Mouse (Mus musculus): ENCODE measurements around the gene Cops9. TPM values are rescaled to one million over a fixed set of nuclear protein-coding genes. Genes with fewer than 3 reads are reported as not detected.

Cops9 gene
- polyA plus RNA-seq, 1 experiment from 2014 or later: 376 TPM

DNA sequence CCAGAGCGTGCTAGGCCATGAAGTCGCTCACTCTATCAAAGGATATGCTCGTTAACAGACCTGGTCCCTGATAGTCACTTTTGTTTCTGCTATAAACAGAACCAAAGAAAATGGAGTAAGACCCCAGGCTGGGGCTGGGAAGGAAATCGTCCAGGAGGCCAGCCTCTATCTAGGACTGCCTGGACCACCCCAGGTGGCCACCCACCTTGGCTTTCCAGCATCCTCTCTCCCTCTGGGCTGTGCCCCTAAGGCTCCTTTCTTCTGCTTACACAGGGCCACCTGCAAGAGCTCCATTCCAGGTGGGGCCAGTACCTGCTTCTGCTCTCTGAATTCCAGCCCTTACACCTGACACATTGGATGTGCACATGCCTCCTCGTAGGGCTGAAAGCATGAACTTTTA, 9.6 kb downstream of the Cops9 start:
- H3K4me3 ChIP-seq (replicated peaks; ENCODE audit: low read length): no peak overlapping the region
- no peak overlapping the region for H3K4me2 ChIP-seq (ENCODE audit: low read depth, low read length)
- H3K27ac ChIP-seq (ENCODE audit: low read length): no peak overlapping the region
- H3K9ac ChIP-seq (ENCODE audit: low read length): no peak overlapping the region
- no peaks in the 10 kb centered on the region for H3K4me1 ChIP-seq (ENCODE audit: control insufficient read depth, insufficient read depth, low read length)
- H3K27me3 ChIP-seq (ENCODE audit: control insufficient read depth, insufficient read depth, low read length): no peaks in the 10 kb centered on the region
- ATAC-seq (ENCODE audit: insufficient read depth, low FRiP score): no peak
- no peaks in the 10 kb centered on the region for H3K9me3 ChIP-seq (replicated peaks; ENCODE audit: control insufficient read depth, low read length)
- no peaks in the 10 kb centered on the region; the same call in 1 of the 2 replicates for H3K36me3 ChIP-seq (ENCODE audit: control insufficient read depth, insufficient read depth, low read length)
- WGBS: 70% methylated on average over 5 of the region's 5 CpGs

DNA sequence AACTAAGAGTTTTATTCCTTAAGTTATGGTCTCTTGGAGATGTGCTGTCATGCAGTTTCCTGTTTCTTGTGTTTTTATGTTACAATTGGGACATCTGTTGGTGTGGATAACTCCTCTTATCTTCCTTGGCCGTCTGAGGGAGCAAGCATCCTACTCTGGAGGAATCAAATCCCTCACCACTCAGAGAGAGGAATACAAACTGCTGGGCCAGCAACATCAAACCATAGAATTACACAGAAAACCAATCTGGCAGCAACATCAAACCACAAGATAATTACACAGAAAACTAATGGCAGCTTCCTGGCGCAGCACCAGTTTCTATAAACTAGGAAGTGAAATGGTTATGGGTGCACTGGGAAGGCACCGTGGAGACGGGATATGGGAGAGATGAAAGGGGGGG, 13.6 kb downstream of the Cops9 start:
- no peak for ATAC-seq (ENCODE audit: insufficient read depth, low FRiP score)
- no peak overlapping the region for H3K27ac ChIP-seq (ENCODE audit: low read length)

DNA sequence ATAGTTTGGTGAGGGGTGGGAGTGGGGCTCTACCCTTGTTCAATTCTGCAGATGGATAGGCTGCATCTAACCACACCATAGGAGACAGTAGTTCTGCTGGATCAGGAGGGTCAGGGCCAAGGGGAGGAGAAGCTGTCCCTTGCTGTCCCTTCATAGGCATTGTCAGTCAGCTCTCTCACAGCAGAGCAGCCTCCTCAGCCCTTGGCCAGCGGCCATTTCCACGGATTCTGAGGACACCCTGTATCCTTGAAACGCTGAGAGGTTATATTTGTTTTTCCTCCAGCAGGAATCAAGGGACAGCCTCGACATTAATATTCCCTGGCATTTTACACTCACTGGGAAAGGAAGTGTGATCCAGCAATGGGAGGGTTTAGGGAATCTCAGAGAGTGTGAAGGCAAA, 23.4 kb downstream of the Cops9 start:
- Histone ChIP-seq H3K4me1 (ENCODE audit: control insufficient read depth, insufficient read depth, low read length) (no peaks in the 10 kb centered on the region), H3K4me2 (ENCODE audit: low read depth, low read length) (no peak overlapping the region), H3K27me3 (ENCODE audit: control insufficient read depth, insufficient read depth, low read length) (no peaks in the 10 kb centered on the region), H3K36me3 (ENCODE audit: control insufficient read depth, insufficient read depth, low read length) (no peaks in the 10 kb centered on the region), H3K9ac (ENCODE audit: low read length) (no peak overlapping the region), H3K27ac (ENCODE audit: low read length) (no peak overlapping the region), H3K9me3 (replicated peaks; ENCODE audit: control insufficient read depth, low read length) (no peaks in the 10 kb centered on the region), H3K4me3 (replicated peaks; ENCODE audit: low read length) (no peak overlapping the region)
- no peak for ATAC-seq (ENCODE audit: insufficient read depth, low FRiP score)
- WGBS: 52% methylated on average over 4 of the region's 4 CpGs

More for the DNA sequence above, 13.6 kb downstream of the Cops9 start:
- WGBS: 56% methylated on average over 4 of the region's 4 CpGs
- no peak overlapping the region for H3K9ac ChIP-seq (ENCODE audit: low read length)
- no peaks in the 10 kb centered on the region for H3K36me3 ChIP-seq (ENCODE audit: control insufficient read depth, insufficient read depth, low read length)
- no peak overlapping the region for H3K4me3 ChIP-seq (replicated peaks; ENCODE audit: low read length)
- no peak overlapping the region for H3K4me2 ChIP-seq (ENCODE audit: low read depth, low read length)
- no peaks in the 10 kb centered on the region for H3K9me3 ChIP-seq (replicated peaks; ENCODE audit: control insufficient read depth, low read length)
- H3K4me1 ChIP-seq (ENCODE audit: control insufficient read depth, insufficient read depth, low read length): no peaks in the 10 kb centered on the region
- no peaks in the 10 kb centered on the region for H3K27me3 ChIP-seq (ENCODE audit: control insufficient read depth, insufficient read depth, low read length)

DNA sequence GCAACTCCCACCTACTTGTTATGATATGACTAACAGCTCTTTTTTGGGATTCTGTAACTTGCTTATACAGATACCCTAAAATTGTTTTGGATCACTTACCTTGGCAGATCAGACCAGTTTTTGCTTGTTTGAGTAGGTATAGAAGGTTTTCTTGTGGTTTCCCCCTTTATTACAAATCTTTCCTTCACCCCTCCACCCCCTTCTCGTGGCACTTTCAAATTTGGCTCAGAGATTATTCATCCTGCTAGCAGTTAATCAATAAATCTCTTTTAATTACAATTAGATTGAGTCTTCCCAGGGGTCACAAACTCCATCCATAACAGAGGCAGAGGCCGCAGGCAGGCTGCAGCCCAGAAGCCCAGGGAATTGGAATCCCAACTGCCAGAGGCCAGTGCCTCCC, 24.3 kb downstream of the Cops9 start, which contains the start of gene Olfr12:
Olfr12 (plus strand) TSS at position 301 of the 400 bp plus-strand sequence.
- H3K9me3 ChIP-seq (replicated peaks; ENCODE audit: control insufficient read depth, low read length): no peaks in the 10 kb centered on the region
- no peak for ATAC-seq (ENCODE audit: insufficient read depth, low FRiP score)
- no peaks in the 10 kb centered on the region for H3K4me1 ChIP-seq (ENCODE audit: control insufficient read depth, insufficient read depth, low read length)
- no peak within 1 kb of the TSS for H3K27ac ChIP-seq (ENCODE audit: low read length)
- H3K4me3 ChIP-seq (replicated peaks; ENCODE audit: low read length): no peak within 1 kb of the TSS
- no peak within 1 kb of the TSS for H3K9ac ChIP-seq (ENCODE audit: low read length)
- H3K36me3 ChIP-seq (ENCODE audit: control insufficient read depth, insufficient read depth, low read length): no peaks in the 10 kb centered on the region
- H3K27me3 ChIP-seq (ENCODE audit: control insufficient read depth, insufficient read depth, low read length): no peaks in the 10 kb centered on the region
- H3K4me2 ChIP-seq (ENCODE audit: low read depth, low read length): no peak within 1 kb of the TSS
- WGBS: 56% methylated on average over 2 of the region's 2 CpGs

DNA sequence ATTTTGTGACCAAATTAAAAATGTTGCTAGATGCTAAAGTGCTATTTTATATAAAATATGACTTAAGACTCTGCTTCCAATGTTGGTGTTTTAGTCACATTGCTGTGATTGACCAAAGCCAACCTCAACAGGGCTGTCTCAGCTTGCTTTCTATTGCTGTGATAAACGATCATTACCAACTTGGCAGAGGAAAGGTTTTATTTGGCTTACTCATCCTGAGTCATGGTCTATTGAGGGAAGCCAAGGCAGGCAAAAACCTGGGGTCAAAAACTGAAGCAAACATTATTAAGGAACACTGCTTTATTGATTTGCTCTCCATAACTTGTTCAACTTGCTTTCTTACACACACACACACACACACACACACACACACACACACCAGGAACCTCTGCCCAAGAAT, 25.7 kb downstream of the Cops9 start:
- H3K4me2 ChIP-seq (ENCODE audit: low read depth, low read length): no peak overlapping the region
- H3K27ac ChIP-seq (ENCODE audit: low read length): no peak overlapping the region
- no peaks in the 10 kb centered on the region for H3K4me1 ChIP-seq (ENCODE audit: control insufficient read depth, insufficient read depth, low read length)
- no peaks in the 10 kb centered on the region for H3K36me3 ChIP-seq (ENCODE audit: control insufficient read depth, insufficient read depth, low read length)
- H3K27me3 ChIP-seq (ENCODE audit: control insufficient read depth, insufficient read depth, low read length): no peaks in the 10 kb centered on the region
- no peak overlapping the region for H3K9ac ChIP-seq (ENCODE audit: low read length)
- no peak overlapping the region for H3K4me3 ChIP-seq (replicated peaks; ENCODE audit: low read length)
- 82% methylated on average over 1 of the region's 1 CpGs for WGBS
- no peaks in the 10 kb centered on the region for H3K9me3 ChIP-seq (replicated peaks; ENCODE audit: control insufficient read depth, low read length)
- ATAC-seq (ENCODE audit: insufficient read depth, low FRiP score): no peak

DNA sequence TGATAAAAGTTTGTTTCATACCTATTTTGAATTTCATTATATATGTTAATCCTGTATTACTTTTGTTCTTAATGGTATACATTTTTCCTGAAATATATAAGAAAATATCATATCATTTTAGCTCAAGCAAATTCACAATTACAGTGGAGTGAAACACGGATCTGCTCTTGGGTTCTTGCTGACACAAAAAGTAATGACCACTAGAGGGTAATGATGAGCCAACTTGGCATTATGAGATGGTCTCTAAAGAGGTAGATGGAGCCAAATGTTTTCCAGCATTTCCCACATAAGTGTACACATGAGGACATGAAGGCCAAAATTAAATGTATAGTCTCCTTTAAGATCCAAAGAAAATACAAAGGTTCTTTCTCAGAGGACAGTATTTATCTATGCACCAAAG, 27.3 kb downstream of the Cops9 start:
- Histone ChIP-seq H3K4me2 (ENCODE audit: low read depth, low read length) (no peak overlapping the region), H3K4me1 (ENCODE audit: control insufficient read depth, insufficient read depth, low read length) (no peaks in the 10 kb centered on the region), H3K9me3 (replicated peaks; ENCODE audit: control insufficient read depth, low read length) (no peaks in the 10 kb centered on the region), H3K36me3 (ENCODE audit: control insufficient read depth, insufficient read depth, low read length) (no peaks in the 10 kb centered on the region), H3K9ac (ENCODE audit: low read length) (no peak overlapping the region), H3K27me3 (ENCODE audit: control insufficient read depth, insufficient read depth, low read length) (no peaks in the 10 kb centered on the region), H3K27ac (ENCODE audit: low read length) (no peak overlapping the region), H3K4me3 (replicated peaks; ENCODE audit: low read length) (no peak overlapping the region)
- ATAC-seq (ENCODE audit: insufficient read depth, low FRiP score): no peak
- 16% methylated on average over 1 of the region's 1 CpGs for WGBS

DNA sequence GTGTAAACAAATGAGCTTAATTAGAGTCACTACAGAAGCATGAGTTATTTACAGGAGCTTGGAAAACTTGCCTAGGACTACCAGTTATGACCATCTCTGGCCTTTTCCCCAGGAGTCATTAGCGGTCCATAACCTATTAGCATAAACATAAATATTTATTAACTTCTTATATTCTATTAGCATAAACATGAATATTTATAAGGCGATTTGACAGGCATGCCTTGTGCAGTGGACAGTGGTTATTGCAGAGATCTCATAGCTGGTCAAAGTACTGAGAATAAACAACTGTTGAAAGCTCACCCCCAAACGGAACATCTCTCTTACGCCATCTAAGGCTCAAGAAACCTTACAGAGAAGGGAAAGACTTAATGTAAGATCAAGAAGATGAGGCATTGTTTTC, 28.6 kb downstream of the Cops9 start:
- ATAC-seq (ENCODE audit: insufficient read depth, low FRiP score): no peak
- whole genome bisulfite sequencing: 39% methylated on average over 4 of the region's 4 CpGs
- Histone ChIP-seq H3K9me3 (replicated peaks; ENCODE audit: control insufficient read depth, low read length) (no peaks in the 10 kb centered on the region), H3K27me3 (ENCODE audit: control insufficient read depth, insufficient read depth, low read length) (no peaks in the 10 kb centered on the region), H3K4me3 (replicated peaks; ENCODE audit: low read length) (no peak overlapping the region), H3K36me3 (ENCODE audit: control insufficient read depth, insufficient read depth, low read length) (no peaks in the 10 kb centered on the region), H3K27ac (ENCODE audit: low read length) (no peak overlapping the region), H3K4me1 (ENCODE audit: control insufficient read depth, insufficient read depth, low read length) (no peaks in the 10 kb centered on the region), H3K4me2 (ENCODE audit: low read depth, low read length) (no peak overlapping the region), H3K9ac (ENCODE audit: low read length) (no peak overlapping the region)

DNA sequence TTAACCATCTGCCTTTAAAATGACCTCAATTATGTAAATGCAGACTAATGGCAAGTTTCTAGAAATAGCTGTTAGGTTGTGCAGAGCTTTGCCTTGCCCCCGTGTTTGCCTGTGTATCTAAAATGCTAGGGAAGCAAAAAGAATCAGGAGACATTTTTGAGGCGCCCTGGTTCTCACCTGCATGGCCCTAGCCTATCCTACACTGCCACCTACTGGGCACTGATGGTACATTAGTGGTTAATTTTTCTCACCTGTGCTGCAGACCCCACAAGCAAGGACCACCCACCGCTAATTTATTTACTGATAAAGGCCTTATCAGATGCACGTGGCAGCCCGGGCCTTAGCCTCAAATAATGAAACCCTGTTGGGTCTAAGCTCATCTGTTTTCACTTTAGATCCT, 30.8 kb downstream of the Cops9 start:
- Histone ChIP-seq H3K27me3 (ENCODE audit: control insufficient read depth, insufficient read depth, low read length) (no peaks in the 10 kb centered on the region), H3K4me3 (replicated peaks; ENCODE audit: low read length) (no peak overlapping the region), H3K4me1 (ENCODE audit: control insufficient read depth, insufficient read depth, low read length) (no peaks in the 10 kb centered on the region), H3K36me3 (ENCODE audit: control insufficient read depth, insufficient read depth, low read length) (no peaks in the 10 kb centered on the region), H3K9me3 (replicated peaks; ENCODE audit: control insufficient read depth, low read length) (no peaks in the 10 kb centered on the region), H3K27ac (ENCODE audit: low read length) (no peak overlapping the region), H3K9ac (ENCODE audit: low read length) (no peak overlapping the region), H3K4me2 (ENCODE audit: low read depth, low read length) (no peak overlapping the region)
- 4% methylated on average over 5 of the region's 5 CpGs for WGBS
- no peak for ATAC-seq (ENCODE audit: insufficient read depth, low FRiP score)

DNA sequence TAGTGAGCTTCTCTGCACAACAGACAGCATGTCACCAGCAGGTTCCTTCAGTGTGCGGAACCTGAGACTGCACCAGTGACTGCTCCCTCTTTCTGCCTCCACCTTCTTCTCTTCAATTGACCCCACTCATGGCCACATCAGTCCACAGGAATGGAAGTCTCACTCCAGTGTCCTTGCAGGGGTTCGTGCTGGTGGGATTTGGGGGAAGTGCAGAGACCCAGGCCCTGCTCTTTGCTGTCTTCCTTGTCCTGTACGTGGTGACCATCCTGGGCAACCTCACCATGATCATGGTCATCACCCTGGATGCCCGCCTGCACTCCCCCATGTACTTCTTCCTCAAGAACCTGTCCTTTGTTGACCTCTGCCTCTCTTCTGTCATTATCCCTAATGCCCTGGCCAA, 34.1 kb downstream of the Cops9 start:
- no peak overlapping the region for H3K27ac ChIP-seq (ENCODE audit: low read length)

DNA sequence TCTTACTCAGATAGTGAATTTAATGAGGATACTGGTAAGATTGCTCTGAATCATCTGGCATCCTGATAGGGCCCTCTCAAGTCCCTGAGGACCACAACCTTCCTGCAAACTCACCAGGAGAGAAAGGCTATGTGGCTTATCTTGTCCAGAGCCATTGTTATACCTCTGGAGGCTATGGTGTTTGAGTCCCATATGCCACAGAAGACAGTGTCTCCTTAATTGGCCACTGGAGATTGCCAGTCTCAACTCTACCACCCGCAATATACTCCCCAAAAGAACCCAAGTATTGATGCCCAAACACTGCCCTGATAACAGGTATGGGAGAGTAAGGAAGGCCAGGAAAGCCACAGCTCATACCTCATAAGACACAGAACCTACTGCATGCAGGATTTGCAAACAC, 36.3 kb downstream of the Cops9 start, which contains the start of gene Olfr1410:
Olfr1410 (plus strand) TSS at position 301 of the 400 bp plus-strand sequence.
- H3K27ac ChIP-seq (ENCODE audit: low read length): no peak within 1 kb of the TSS
- ATAC-seq (ENCODE audit: insufficient read depth, low FRiP score): no peak
- no peaks in the 10 kb centered on the region for H3K27me3 ChIP-seq (ENCODE audit: control insufficient read depth, insufficient read depth, low read length)
- WGBS: 100% methylated on average over 1 of the region's 1 CpGs
- H3K9ac ChIP-seq (ENCODE audit: low read length): no peak within 1 kb of the TSS
- H3K9me3 ChIP-seq (replicated peaks; ENCODE audit: control insufficient read depth, low read length): no peaks in the 10 kb centered on the region
- H3K4me2 ChIP-seq (ENCODE audit: low read depth, low read length): no peak within 1 kb of the TSS
- H3K4me1 ChIP-seq (ENCODE audit: control insufficient read depth, insufficient read depth, low read length): no peaks in the 10 kb centered on the region
- H3K4me3 ChIP-seq (replicated peaks; ENCODE audit: low read length): no peak within 1 kb of the TSS
- H3K36me3 ChIP-seq (ENCODE audit: control insufficient read depth, insufficient read depth, low read length): no peaks in the 10 kb centered on the region

More for the DNA sequence above, 34.1 kb downstream of the Cops9 start:
- Histone ChIP-seq H3K27me3 (ENCODE audit: control insufficient read depth, insufficient read depth, low read length) (no peaks in the 10 kb centered on the region), H3K36me3 (ENCODE audit: control insufficient read depth, insufficient read depth, low read length) (no peaks in the 10 kb centered on the region), H3K9ac (ENCODE audit: low read length) (no peak overlapping the region), H3K4me2 (ENCODE audit: low read depth, low read length) (no peak overlapping the region), H3K9me3 (replicated peaks; ENCODE audit: control insufficient read depth, low read length) (no peaks in the 10 kb centered on the region), H3K4me1 (ENCODE audit: control insufficient read depth, insufficient read depth, low read length) (no peaks in the 10 kb centered on the region), H3K4me3 (replicated peaks; ENCODE audit: low read length) (no peak overlapping the region)
- ATAC-seq (ENCODE audit: insufficient read depth, low FRiP score): no peak
- WGBS: 76% methylated on average over 4 of the region's 4 CpGs
